Mouse (Mus musculus) duodenum, adult 2 months (tissue): ENCODE results near the gene Morc2b. TPM values are rescaled to one million over a fixed set of nuclear protein-coding genes. Genes with fewer than 3 reads are reported as not detected.

Experiments used
- polyA plus RNA-seq: library from polyadenylated mRNA; depleted of rRNA; stranded (reverse); fragments of >200 nt; gene quantifications from 2 replicates; pipeline ENCODE4 v1.2.3, GENCODE M21; 2012; ENCODE audit warnings: low replicate concordance; rRNA removed

The Morc2b gene
- not detected in 2 replicates for polyA plus RNA-seq

GRCm38 (mm10) chr17:33139261-33139820, at the start of gene Morc2b:
Gene Morc2b, minus strand, starts transcription at chr17:33139683.

GRCm38 (mm10) chr17:33168147-33168546, 28.7 kb upstream of the Morc2b start, which contains the start of gene Olfr55:
Gene Olfr55, plus strand, starts transcription at chr17:33168447.

DNA sequence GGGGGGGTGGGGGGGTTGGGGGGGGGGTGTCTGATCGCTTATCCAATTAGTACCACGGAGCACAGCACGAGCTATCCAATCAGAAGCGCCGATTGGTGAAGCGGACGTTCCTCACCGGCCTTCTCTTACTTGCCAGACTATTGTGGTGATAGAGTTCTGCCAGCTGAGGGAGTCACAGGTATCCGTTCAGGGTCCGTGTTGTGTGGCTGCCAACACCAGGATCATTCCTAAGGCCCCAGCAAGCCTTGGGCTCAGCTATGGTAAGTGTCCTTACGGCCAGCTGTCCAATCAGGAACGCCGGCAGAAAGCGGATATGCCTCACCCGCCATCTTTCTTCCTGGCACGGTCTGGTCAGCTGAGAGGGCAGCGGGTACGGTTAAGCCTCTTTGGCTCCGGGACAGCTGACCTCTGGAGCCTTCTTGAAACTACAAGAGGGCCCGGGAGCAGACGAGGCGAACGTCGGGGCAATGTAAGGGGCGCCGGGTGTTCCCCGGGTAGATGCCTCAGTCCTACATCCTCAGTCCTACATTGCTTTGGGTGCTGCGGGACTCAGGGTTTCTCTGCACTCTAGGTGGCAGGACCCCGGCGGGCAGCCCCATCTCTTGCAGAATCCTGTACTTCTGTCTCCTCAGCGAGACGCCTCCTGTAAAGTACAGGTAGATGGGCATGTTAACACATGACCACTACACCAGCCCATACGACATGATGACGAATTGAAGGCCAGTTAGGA, 50.1 kb downstream of the Morc2b start, which contains the start of gene Zfp563:
Gene Zfp563 (plus strand): TSS at position 91 of the 730 bp plus-strand sequence.

DNA sequence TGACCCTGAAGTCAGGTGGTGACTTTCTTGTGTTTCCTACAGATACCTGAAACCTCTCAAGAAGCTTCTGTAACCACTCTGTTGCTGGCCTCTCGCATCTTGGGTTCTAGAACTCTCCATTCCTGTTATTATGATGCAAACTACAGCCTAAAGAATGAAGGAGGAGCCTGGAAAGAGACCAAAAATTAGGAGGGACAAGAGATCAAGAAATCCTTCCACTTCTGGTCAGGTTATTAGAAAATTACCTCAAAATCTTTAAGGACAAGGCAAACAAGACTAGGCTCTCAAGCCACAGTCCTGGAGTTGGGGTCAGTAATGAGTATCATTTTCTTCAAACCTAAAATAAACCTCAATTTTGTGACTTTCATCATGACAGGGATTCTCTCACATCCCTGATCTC, 71.5 kb downstream of the Morc2b start, which contains the start of gene 4921501E09Rik:
Gene 4921501E09Rik (minus strand): TSS at position 101 of the 400 bp plus-strand sequence.

Other genes with a start within 250 kb of the Morc2b start
- 0.14 and 0.19 TPM in 2 replicates for gene Zfp870, start 248.0 kb downstream of the Morc2b start, polyA plus RNA-seq
- 359 and 1,122 TPM in 2 replicates for gene Cyp4f14, start 222.3 kb downstream of the Morc2b start, polyA plus RNA-seq
- gene Cyp4f13, start 192.3 kb downstream of the Morc2b start, polyA plus RNA-seq = 85.5 and 132 TPM in 2 replicates
- 0.12 and 0.14 TPM in 2 replicates for gene Zfp472, start 173.9 kb downstream of the Morc2b start, polyA plus RNA-seq
- gene Zfp952, start 146.6 kb downstream of the Morc2b start, polyA plus RNA-seq = 0.45 and 0.47 TPM in 2 replicates
- 0.02 TPM in 1 of 2 replicates, not detected in the other for gene Zfp763, start 106.3 kb downstream of the Morc2b start, polyA plus RNA-seq
- not detected in 2 replicates for gene 4921501E09Rik, start 71.6 kb downstream of the Morc2b start, polyA plus RNA-seq
- gene Zfp563, start 50.4 kb downstream of the Morc2b start, polyA plus RNA-seq = 0.26 and 0.46 TPM in 2 replicates
- gene Olfr55, start 28.8 kb upstream of the Morc2b start, polyA plus RNA-seq = not detected in 2 replicates
- not detected in 2 replicates for gene Olfr239, start 51.6 kb upstream of the Morc2b start, polyA plus RNA-seq
- gene Olfr1564, start 82.0 kb upstream of the Morc2b start, polyA plus RNA-seq = not detected in 2 replicates
- gene Zfp955a, start 115.5 kb upstream of the Morc2b start, polyA plus RNA-seq = 0.06 and 0.11 TPM in 2 replicates
- gene Olfr63, start 125.0 kb upstream of the Morc2b start, polyA plus RNA-seq = not detected in 2 replicates
- 0.31 and 0.41 TPM in 2 replicates for gene Zfp955b, start 149.9 kb upstream of the Morc2b start, polyA plus RNA-seq
- 0.08 and 0.15 TPM in 2 replicates for gene Zfp81, start 219.2 kb upstream of the Morc2b start, polyA plus RNA-seq